Mouse (Mus musculus): Measurements from ENCODE around the gene C2. TPM values are rescaled to one million over a fixed set of nuclear protein-coding genes. Genes with fewer than 3 reads are reported as not detected.

The C2 gene
- total RNA-seq, 2 experiments from 2014 or later = 41.1 TPM

DNA sequence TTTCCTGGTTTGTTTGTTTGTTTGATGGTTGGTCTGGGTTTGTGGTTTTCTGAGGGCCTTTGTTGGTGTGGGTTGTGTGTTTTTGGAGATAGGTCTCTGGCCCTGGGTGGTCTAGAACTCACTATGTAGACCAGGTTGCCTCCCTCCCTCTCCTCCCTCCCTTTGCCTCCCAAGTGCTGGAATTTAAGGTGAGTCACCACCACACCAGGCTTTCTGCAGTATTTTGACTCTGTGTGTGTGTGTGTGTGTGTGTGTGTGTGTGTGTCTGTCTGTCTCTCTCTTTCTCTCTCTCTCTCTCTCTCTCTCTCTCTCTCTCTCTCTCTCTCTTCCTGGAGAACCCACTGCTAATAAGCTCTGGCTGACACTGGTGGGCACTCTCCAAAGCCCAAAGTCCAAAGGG, 16.9 kb downstream of the C2 start:
- no peak for DNase-seq

DNA sequence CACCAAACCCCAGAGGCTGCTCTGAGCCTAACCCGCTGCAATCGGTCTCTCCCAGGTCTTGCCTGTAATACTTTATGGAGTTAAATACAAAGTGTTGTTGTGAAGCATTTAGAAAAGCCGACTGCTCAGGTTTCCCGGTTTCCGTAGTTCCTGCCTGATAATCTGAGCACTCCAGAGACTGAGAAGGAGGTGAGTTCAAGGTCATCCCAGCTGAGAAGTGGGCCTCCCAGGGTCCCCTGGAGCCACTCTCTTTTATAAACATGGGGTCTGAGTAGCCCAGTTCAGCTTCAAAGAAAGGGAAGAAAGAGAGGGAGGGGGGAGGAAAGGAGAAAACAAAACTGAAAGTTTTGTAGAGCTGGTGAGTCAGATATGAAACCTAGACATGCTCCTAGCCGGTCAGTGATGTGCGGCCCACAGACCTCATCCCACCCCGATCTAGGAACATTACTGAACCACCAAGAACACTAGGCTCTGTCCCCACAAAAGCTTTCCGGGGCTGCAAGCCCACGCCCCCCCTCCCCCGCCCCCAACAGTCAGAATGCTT, 18.7 kb downstream of the C2 start, which contains the start of gene Zbtb12:
Gene Zbtb12 (plus strand): TSS at position 148 of the 544 bp plus-strand sequence.
- no peak for DNase-seq

DNA sequence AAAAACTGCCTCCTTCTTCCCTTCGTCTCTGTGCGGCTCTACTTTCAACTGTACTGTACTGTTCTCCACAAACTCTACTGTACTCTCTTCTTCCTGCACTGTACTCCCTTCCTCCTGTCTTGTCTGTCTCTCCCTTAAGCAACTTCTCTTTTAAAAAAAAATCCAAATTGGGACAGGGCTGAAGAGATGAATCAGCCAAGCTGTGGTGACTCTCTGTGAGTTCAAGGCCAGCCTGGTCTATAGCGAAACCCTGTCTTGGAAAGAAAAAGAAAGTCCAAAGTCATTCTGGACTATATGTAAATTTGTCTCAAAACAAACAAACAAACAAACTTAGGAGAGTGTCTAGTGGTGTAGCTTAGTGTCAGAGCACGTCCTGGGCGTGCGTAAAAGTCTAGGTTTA, 23.7 kb downstream of the C2 start:
- no peak for DNase-seq

DNA sequence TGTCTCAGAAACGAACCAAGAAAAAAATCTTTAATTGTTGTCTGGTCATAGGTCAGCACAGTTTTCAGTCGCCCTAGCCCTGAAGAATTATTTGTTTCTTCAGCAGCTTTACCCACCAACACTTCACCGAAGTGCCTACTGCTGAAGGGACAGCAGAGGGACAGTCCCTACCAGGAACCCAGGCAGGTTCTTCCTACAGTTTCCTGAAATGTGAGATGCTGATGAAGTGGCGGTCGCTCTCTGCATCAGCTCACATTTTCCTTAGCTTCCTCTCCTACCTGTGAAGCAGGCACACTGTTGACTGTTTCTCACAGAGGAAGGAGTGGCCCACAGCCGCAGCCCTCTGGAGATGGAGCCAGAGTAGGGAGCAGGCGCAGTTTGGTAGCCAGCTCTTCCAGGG, 32.1 kb downstream of the C2 start:
- DNase-seq = no peak

DNA sequence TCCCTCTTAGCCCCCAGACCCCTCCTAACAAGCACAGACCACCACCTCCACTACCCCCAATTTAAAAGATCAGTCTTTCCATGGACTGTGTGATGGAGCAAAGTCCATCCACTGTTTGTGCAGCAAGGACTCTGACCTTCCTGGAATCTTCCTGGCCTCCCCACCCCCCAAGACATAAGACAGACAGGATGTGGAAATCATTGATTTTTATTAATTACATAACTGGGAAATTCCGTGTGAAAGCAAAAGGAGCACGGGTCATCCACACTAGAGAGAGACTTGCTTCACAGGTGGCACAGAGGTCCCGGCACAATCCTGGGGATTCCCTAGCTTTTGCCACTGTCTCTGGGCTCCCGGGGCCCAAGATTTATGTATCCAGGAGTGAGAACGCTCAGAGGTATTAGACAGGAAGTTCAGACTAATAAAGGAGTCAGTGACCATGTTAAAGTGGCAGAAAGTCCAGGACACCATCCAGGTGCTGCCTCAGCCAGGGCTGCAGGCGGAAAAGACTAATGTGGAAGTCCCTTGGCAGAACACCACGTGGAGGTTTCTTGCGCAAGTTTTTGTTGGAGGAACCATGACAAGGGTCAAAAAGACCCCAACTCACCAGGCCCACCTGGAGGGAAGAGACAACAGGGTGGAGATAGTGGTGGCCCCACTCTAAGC, 35.5 kb downstream of the C2 start, which contains the start of gene Cfb:
Gene Cfb (minus strand): TSS at position 103 of the 666 bp plus-strand sequence.
- no peak for DNase-seq

DNA sequence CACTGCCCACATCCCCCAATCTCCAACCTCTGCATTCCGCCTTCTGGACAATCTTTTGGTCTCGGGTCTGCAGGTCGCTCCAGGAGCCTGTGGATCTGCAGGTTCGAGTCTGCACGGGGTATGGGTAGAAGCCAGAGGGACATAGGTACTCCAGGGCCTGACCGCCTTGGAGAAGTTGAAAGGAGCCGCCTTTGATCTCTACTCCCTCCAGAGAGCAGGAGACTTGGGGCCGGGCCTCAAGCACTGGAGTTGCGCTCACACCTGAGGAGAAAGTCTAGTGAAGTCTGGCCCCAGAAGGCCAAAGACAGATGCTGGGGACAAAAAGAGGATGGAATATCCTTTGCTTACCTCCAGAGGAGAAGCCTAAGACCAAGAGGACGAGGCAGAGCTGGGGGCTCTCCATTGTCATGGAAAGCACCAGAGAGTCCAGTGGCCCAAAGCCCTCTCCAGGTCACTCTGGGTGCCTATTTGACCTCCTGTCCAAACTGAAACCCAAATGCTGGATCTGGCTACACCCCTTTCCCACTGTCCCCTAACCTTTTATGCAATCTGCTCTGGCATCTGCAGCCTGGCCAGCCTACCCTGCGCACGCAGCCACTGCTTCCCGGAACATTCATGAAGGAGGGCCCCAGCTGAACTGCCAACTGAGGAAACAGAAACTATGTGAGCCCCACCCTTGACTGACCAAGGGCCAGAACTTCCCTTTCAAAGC, 36.2 kb downstream of the C2 start:
- no peak for DNase-seq

DNA sequence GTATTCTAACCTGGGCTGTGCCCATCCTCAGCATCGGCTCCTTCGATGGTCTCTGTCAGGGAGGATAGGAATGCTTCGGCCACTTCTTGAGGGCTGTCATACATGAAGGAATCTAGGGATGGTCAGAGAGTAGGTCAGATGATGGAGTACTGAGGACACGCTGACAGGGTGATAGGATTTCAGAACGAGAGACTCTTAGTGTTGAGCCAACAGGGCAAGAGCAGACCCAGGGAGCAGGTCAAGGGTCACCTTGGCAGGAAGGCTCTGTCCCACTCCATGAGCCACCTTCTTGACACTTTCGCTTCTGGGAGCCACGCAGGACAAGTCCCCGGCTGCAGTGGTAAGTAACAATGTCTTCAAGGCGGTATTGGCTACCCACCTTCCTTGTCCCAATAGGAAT, 37.6 kb downstream of the C2 start:
- DNase-seq = no peak

DNA sequence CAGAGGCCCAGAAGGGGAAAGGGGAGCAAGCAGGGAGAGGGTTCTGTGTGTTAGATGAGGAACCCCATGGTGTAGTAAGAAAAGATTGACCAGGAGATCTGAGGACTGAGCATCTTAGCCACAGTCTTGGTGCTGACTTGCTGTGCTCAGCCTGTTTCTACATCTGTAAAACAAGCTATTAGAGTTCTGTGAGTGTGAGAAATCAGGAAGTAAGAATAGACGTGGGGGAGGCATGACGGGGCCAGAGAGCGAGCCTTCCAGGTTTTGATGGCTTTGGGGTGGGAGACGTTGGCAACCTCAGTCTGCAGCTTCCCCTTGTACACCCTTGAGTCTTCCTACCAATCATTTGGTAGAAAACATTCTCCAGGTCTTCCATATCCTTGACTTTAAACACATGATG, 39.4 kb downstream of the C2 start:
- DNase-seq = no peak

DNA sequence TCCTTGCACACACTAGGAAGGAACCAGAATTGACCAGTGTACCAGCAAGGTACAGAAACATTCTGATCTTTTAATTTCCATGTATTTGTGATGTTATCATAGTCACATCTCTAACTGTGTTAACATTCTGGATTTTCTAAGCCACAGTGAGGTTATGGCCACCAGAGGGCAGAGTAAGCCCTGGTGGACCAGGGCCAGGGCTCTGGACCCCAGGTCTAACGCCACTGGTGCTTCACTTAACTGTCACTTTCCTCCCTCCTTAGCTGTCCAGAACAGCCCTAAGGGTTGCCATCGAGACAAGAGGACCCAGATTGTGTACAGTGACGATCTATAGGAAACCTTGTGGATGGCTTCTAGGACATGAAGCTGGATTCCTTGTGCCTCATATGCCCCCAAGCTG, 42.2 kb downstream of the C2 start:
- peak; percentile 75 for DNase-seq

DNA sequence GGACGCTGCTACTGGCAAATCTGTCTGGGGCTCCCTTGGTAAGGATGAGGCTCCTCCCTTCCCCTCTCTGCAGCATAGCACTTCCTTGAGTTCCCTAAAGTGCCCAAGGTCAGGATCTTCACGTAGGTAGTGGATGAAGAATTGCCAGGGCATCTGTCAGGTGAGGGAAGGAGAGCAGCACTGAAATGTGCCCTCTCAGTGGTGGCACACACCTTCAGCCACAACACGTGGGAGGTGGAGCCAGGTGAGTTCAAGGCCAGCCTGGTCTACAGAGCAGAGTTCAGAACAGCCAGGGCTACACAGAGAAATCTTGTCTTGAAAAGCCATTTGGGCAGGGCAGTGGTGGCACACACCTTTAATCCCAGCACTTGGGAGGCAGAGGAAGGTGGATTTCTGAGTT, 43.3 kb downstream of the C2 start:
- no peak for DNase-seq

DNA sequence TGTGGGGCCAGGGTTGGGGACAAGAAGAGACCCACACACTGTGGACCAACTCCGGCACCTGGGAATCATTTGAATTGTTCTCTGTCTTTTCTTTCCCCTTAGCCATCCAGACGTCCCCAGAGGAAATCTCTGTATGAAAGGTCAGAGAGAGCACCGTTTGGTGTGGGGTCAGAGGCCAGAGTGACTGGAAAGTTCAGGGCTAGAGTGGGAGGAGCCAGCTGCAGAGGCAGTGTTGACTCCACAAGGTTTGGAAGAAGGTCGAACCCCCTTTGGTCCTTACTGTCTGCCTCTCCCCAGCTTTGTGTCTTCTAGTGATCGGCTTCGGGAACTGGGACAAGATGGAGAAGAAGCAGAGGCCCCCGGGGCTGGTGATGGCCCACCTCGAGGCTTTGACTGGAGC, 44.6 kb downstream of the C2 start:
- no peak for DNase-seq

DNA sequence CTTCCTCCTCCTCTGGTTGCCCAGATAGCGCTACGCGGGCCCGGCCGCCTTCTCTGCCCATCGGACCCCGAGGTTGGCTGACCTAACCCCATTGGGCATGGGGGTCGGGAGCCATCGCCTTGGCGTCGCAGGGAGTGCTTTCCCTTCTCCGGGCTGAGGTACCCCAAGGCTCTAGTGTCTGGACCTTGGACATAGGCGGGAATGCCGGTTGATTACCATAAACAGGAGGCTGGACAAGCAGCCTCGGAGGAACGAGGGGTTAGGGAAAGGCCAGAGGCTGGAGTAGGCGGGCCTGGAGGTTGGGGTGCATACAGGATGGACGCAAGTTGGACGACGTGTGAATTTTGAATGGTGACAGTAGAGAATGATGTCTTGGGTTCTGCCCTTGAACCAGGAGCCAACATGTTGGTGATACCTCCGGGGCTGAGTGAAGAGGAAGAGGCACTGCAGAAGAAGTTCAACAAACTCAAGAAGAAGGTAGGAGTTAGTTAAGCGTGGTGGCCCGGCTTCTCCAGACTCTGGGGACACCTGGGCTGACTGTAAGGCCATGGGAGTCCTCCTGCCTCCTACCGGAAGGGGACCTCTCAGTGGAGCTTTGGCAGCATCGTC, 47.4 kb downstream of the C2 start:
- DNase-seq = no peak

DNA sequence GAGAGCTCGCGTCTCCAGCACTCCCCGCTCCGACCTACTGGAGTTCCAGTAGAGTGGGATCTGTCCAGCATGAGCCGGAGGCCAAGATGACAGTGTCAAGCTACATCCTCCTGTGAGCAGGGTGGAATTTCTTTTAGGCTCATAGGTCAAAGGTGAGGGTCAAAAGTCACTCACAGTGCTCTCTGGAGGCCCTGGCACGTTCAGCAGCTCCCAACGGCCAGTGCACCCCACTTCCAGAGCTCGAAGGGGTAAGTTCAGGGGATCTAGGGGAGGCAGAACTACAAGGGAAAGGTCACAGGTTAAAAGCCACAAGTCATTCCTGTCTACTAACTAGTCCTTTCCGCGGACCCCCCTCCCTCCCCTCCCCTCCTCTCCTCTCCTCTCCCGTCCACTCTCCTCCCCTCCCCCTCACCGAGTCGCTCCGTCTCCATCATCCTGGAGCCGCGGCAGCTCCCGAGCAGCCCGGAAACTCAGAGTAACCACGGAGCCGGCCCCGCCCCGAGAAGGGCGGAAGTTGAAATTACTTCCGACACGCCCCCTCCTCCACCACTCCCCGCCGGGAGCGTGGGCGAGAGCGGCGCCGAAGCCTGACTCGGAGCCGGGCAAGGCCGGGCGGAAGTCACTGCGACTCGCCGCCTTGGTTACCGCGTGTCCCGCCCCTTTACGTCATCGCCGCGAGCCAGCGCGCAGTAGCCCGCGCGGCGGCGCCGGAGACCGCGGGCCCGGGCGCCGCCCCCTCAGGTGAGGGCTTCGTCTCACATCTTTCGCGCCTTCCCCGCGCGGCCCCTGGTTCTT, 48.1 kb downstream of the C2 start, which contains the start of the genes Skiv2l and Nelfe:
Gene Skiv2l (minus strand): TSS at position 489 of the 795 bp plus-strand sequence.
Gene Nelfe (plus strand): TSS at position 670 of the 795 bp plus-strand sequence.
- peak; percentile 99 for DNase-seq

DNA sequence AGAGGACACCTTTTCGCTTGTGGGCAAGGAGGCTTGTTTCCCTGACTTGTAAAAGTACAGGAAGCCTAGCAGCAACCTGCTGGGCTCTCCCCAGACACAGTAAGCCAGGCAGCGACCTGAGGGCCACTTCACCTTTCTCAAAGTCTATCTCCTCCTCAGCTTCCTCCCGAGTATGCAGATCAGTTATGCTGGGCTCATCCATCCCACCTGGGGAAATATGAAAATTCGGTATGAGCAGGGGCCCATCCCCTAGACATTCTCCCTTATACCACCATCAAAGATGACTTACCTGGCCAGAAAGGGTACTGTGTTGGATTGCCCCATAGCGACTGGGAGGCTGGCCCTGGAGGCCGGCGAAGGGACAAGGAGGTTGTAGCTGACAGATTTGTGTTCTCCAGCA, 50.5 kb downstream of the C2 start:
- DNase-seq = no peak

DNA sequence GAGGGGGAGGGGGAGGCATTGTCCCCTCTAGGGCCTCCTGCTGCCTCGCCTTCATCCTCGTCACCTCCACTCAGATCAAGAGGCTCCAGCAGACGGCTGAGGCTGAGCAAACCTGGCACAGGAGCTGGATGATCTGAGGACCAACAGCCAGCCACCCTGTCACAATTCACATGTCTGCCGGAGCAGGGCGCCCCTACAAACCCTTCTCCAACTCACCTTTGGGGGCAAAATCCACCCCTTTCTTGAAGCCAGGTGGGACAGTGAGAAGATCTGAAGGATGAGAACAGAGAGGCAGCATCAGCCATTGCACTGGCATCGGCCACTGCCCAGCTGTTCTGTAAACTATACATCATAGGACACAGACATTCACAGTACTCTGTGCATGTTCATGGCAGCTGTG, 50.9 kb downstream of the C2 start:
- DNase-seq = no peak

DNA sequence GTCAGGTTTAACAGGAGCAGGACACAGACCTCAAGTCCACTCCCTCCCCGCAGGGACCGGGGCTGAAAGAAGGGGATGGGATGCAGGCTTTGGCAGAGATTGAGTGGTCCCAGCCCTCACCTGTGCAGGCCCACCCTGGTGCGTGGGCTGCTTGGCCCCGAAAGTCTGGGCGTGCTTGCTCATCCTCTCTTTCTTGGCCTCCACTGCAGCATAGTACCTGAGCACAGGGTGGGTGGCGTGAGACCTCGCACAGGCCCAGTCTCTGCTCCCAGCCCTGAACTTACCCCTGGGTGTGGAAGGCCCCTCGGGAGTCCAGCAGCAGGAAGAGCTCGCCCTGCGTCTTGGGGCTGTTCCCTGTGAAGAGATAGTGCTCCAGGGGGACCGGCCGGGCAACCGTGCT, 53.2 kb downstream of the C2 start:
- no peak for DNase-seq

DNA sequence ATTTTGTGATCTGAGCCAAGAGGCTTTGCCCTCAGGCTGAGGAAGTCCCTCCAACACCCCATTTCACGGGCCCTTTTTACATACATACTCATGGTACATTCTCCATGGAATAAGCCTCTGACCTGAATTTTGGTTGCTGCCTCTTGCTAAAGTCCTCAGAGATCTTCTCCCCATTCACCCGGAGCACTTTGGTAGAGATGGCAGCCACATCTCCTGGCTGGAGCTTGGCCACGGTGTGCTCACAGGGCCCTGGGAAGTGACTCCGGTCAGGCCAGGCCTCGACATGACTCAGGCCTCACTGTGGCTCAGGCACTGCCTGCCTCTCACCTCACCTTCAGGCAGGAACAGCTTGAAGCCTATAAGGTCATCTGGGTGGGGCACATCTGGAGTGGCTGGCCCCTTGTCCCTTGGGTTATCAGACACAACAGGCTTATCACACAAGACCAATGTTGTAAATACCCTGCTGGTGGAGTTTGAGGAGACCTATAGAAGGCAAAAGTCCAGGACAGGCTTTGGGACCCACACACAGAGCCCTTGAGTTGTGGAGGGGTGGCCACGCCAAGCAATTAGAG, 57.2 kb downstream of the C2 start:
- peak; percentile 28 for DNase-seq

DNA sequence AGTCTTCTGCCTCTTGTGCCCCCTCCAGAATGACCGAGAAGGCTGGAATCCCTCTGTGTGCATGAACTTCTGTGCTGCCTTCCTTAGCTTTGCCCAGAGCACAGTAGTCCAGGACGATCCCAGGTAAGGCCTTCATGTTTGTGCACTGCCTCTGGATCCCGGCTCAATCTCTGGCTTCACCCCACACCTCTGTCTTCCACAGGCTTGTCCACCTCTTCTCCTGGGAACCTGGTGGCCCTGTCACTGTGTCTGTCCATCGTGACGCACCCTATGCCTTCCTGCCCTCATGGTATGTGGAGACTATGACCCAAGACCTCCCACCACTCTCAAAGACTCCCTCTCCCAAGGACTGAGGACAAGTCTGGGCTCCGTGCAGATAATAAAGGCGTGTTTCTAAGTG, 59.3 kb downstream of the C2 start:
- DNase-seq = no peak

DNA sequence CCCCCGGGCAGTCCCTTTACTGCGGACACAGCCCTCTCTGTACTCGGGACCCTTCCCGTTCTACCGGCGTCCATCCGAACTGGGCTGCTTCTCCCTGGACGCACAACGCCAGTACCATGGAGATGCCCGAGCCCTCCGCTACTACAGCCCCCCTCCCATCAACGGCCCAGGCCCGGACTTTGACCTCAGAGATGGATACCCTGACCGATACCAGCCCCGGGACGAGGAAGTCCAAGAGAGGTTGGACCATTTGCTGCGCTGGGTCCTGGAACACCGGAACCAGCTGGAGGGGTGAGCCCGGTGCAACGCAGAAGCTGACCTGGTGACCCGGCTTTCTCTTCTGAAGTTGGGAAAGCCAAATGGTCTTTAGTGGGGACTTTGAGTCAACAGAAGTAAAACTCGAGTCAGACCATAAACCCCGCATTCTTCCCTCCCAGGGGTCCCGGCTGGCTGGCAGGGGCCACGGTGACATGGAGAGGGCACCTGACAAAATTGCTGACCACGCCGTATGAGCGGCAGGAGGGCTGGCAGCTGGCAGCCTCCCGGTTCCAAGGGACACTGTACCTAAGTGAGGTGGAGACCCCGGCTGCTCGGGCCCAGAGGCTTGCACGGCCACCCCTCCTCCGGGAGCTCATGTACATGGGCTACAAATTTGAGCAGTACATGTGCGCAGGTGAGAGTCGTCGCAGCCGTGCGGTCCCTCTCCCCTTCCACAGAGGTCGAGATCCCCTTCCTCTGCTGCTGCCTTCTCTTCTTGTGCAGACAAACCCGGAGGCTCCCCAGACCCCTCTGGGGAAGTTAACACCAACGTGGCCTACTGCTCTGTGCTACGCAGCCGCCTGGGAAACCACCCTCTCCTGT, 60.4 kb downstream of the C2 start:
- peak; percentile 25 for DNase-seq

DNA sequence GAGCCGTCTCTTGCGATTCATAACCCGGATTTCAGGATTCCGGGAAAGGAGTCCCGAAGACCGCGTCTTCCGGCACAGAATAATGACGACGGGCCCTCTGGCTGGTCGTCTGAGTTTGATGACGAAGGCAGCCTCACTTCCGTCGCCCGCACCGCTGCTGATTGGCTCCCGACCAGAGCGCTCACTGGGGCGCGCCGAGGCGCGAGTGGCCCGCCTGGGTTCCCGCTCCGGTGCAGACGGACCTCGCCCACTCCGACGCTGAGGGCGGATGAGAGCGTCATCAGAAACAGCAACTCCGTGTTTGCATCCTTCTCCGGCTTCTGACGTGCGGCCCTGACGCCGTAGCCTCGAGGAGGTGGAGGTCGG, 61.2 kb downstream of the C2 start, which contains the start of the genes Stk19 and Dxo:
Gene Stk19 (minus strand): TSS at position 90 of the 366 bp plus-strand sequence.
Gene Dxo (plus strand): TSS at position 164 of the 366 bp plus-strand sequence.
- DNase-seq = peak; percentile 98
